Mouse (Mus musculus) limb, embryonic 11.5 days (tissue): ENCODE measurements around the gene Ufc1. TPM values are rescaled to one million over a fixed set of nuclear protein-coding genes. Genes with fewer than 3 reads are reported as not detected.
"Not testable (repeated sequence)": the region's sequence is repeated elsewhere in the genome, so short reads cannot be mapped to it uniquely, and the experiment has no call there.

ENCODE experiments used
- ATAC-seq: fragments of 200-750 bp; cut with Nextera tagmentation; 2 replicates; pipeline ENCODE4 v1.8.0; 2017; ENCODE audit warnings: low read depth; ENCODE audit not compliant: insufficient number of reproducible peaks, low FRiP score, low TSS enrichment
- DNase-seq: peaks from one replicate; pipeline ENCODE4 v3.0.0-alpha.2; 2015; ENCODE audit warnings: low spot score
- H3K27ac ChIP-seq: fragments of 300-500 bp; sonication (generic); replicated peaks from 2 replicates; pipeline ENCODE4 v1.5.1; 2014; ENCODE audit warnings: low read depth, mild to moderate bottlenecking, low read length
- H3K27me3 ChIP-seq: fragments of 300-500 bp; sonication (generic); 2 replicates; pipeline ENCODE4 v1.6.1; 2014; ENCODE audit warnings: mild to moderate bottlenecking, low read length, mixed read lengths; ENCODE audit not compliant: control insufficient read depth, insufficient read depth
- H3K36me3 ChIP-seq: fragments of 300-500 bp; sonication (generic); 2 replicates; pipeline ENCODE4 v1.6.1; 2014; ENCODE audit warnings: mild to moderate bottlenecking, low read length, moderate library complexity, mixed read lengths; ENCODE audit not compliant: control insufficient read depth, insufficient read depth
- H3K4me1 ChIP-seq: fragments of 300-500 bp; sonication (generic); 2 replicates; pipeline ENCODE4 v1.6.1; 2014; ENCODE audit warnings: low read length, mixed read lengths; ENCODE audit not compliant: control insufficient read depth, insufficient read depth
- H3K4me2 ChIP-seq: fragments of 300-500 bp; sonication (generic); 2 replicates; pipeline ENCODE4 v1.6.1; 2014; ENCODE audit warnings: low read depth, mild to moderate bottlenecking, moderate library complexity; ENCODE audit not compliant: severe bottlenecking
- H3K4me3 ChIP-seq: fragments of 300-500 bp; sonication (generic); 2 replicates; pipeline ENCODE4 v1.5.1; 2014; ENCODE audit warnings: low read depth, low read length
- H3K9ac ChIP-seq: fragments of 300-500 bp; sonication (generic); 2 replicates; pipeline ENCODE4 v1.6.1; 2014; ENCODE audit warnings: mild to moderate bottlenecking, low read length
- H3K9me3 ChIP-seq: fragments of 300-500 bp; sonication (generic); 2 replicates; pipeline ENCODE4 v1.6.1; 2016; ENCODE audit warnings: low read length; ENCODE audit not compliant: control insufficient read depth
- WGBS: fragments of 180-500 bp; shearing (Covaris S2); extraction: QIAGEN DNeasy Blood & Tissue Kit; methylation state at CpG from one replicate; pipeline ENCODE4 v1.1.7; 2014; 5-methylcytosine and 5-hydroxymethylcytosine counted together
- polyA plus RNA-seq: library from polyadenylated mRNA; unstranded; fragments of >200 nt; fragmentation: Nextera tagmentation; extraction: Ambion mirVana; gene quantifications from 2 replicates; pipeline ENCODE4 v1.2.1, GENCODE M21; 2014

The Ufc1 gene
- polyA plus RNA-seq, 1 experiment from 2014 or later: 111 TPM

- not testable (repeated sequence) for H3K9me3 ChIP-seq, DNase-seq, H3K9ac ChIP-seq, H3K4me1 ChIP-seq, ATAC-seq, H3K27ac ChIP-seq, H3K4me2 ChIP-seq, H3K4me3 ChIP-seq, H3K27me3 ChIP-seq
- WGBS: 86% methylated on average over 12 of the region's 12 CpGs
- H3K36me3 ChIP-seq: peaks cover 28% of the 10 kb centered on the region
Measured at GRCm38 (mm10) chr1:171241952-171242351, 52.9 kb downstream of the Ufc1 start.

GRCm38 (mm10) chr1:171240911-171241310 lies 53.9 kb downstream of the Ufc1 start:
- no peak for ATAC-seq
- no peak overlapping the region for H3K4me3 ChIP-seq
- peaks cover 32% of the 10 kb centered on the region for H3K36me3 ChIP-seq
- H3K4me2 ChIP-seq: no peak overlapping the region
- H3K27me3 ChIP-seq: no peaks in the 10 kb centered on the region
- no peaks in the 10 kb centered on the region for H3K9me3 ChIP-seq
- no peak for DNase-seq
- H3K4me1 ChIP-seq: peaks cover 3% of the 10 kb centered on the region; the same call in 1 of the 2 replicates
- 93% methylated on average over 10 of the region's 10 CpGs for WGBS
- H3K27ac ChIP-seq: no peak overlapping the region
- no peak overlapping the region for H3K9ac ChIP-seq

- Histone ChIP-seq H3K9ac (no peak overlapping the region), H3K4me2 (no peak overlapping the region), H3K27me3 (no peaks in the 10 kb centered on the region), H3K4me3 (no peak overlapping the region), H3K4me1 (no peaks in the 10 kb centered on the region), H3K27ac (no peak overlapping the region), H3K9me3 (no peaks in the 10 kb centered on the region), H3K36me3 (peaks cover 36% of the 10 kb centered on the region)
- DNase-seq (no peak), ATAC-seq (no peak)
- 81% methylated on average over 15 of the region's 15 CpGs for WGBS
Measured at GRCm38 (mm10) chr1:171239992-171240744, 54.7 kb downstream of the Ufc1 start.

Other genes starting within 250 kb of the Ufc1 start
- gene Fcgr3, start 230.1 kb downstream of the Ufc1 start, polyA plus RNA-seq: 4.0 and 4.7 TPM in 2 replicates
- gene Cfap126, start 181.1 kb downstream of the Ufc1 start, polyA plus RNA-seq: 0.96 and 1.7 TPM in 2 replicates
- 267 and 288 TPM in 2 replicates for gene Sdhc, start 144.4 kb downstream of the Ufc1 start, polyA plus RNA-seq
- 0.61 and 0.68 TPM in 2 replicates for gene Mpz, start 144.3 kb downstream of the Ufc1 start, polyA plus RNA-seq
- gene Pcp4l1, start 98.8 kb downstream of the Ufc1 start, polyA plus RNA-seq: 2.7 and 4.3 TPM in 2 replicates
- gene Nr1i3, start 81.1 kb downstream of the Ufc1 start, polyA plus RNA-seq: 0.15 and 0.21 TPM in 2 replicates
- 25.4 and 26.4 TPM in 2 replicates for gene Tomm40l, start 72.5 kb downstream of the Ufc1 start, polyA plus RNA-seq
- gene Apoa2, start 70.0 kb downstream of the Ufc1 start, polyA plus RNA-seq: 2.8 and 4.6 TPM in 2 replicates
- gene Fcer1g, start 60.7 kb downstream of the Ufc1 start, polyA plus RNA-seq: 13.2 and 13.6 TPM in 2 replicates
- 5.5 and 5.6 TPM in 2 replicates for gene Adamts4, start 44.6 kb downstream of the Ufc1 start, polyA plus RNA-seq
- gene Ndufs2, start 43.6 kb downstream of the Ufc1 start, polyA plus RNA-seq: 260 and 264 TPM in 2 replicates
- gene B4galt3, start 24.7 kb downstream of the Ufc1 start, polyA plus RNA-seq: 68.9 and 78.2 TPM in 2 replicates
- 65.0 and 71.0 TPM in 2 replicates for gene Ppox, start 13.8 kb downstream of the Ufc1 start, polyA plus RNA-seq
- gene Usp21, start 7.0 kb downstream of the Ufc1 start, polyA plus RNA-seq: 111 and 114 TPM in 2 replicates
- gene Dedd, start 34.1 kb upstream of the Ufc1 start, polyA plus RNA-seq: 51.7 and 55.7 TPM in 2 replicates
- gene Nit1, start 50.6 kb upstream of the Ufc1 start, polyA plus RNA-seq: 29.2 and 31.9 TPM in 2 replicates
- gene Pfdn2, start 50.6 kb upstream of the Ufc1 start, polyA plus RNA-seq: 61.8 and 68.3 TPM in 2 replicates
- gene Klhdc9, start 65.8 kb upstream of the Ufc1 start, polyA plus RNA-seq: 1.4 and 2.3 TPM in 2 replicates
- 2.9 and 3.1 TPM in 2 replicates for gene Nectin4, start 75.1 kb upstream of the Ufc1 start, polyA plus RNA-seq
- gene Arhgap30, start 93.9 kb upstream of the Ufc1 start, polyA plus RNA-seq: 0.55 and 0.70 TPM in 2 replicates
- 114 and 124 TPM in 2 replicates for gene Usf1, start 116.3 kb upstream of the Ufc1 start, polyA plus RNA-seq
- 3.2 and 3.3 TPM in 2 replicates for gene Tstd1, start 123.8 kb upstream of the Ufc1 start, polyA plus RNA-seq
- 26.7 and 28.4 TPM in 2 replicates for gene F11r, start 142.5 kb upstream of the Ufc1 start, polyA plus RNA-seq
- gene Alyref2, start 208.5 kb upstream of the Ufc1 start, polyA plus RNA-seq: 7.1 and 10.3 TPM in 2 replicates
- gene Itln1, start 240.3 kb upstream of the Ufc1 start, polyA plus RNA-seq: not detected in 2 replicates